Mouse (Mus musculus) urinary bladder, postnatal 36 days (tissue): ENCODE results near the gene Prox1.

Source experiments
- DNase-seq, 2 experiments: peaks; one replicate each; pipeline ENCODE4 v3.0.0; 2022; ENCODE audit warnings: low spot score in 2 of 2, mixed read lengths in 1 of 2

Prox1 gene

GRCm38 (mm10) chr1:190085703-190086102 is 84.8 kb downstream of the Prox1 start:
- no peak for DNase-seq

- DNase-seq = no peak
Observed at GRCm38 (mm10) chr1:190079643-190080275, 90.8 kb downstream of the Prox1 start.

- DNase-seq = no peak
Observed at GRCm38 (mm10) chr1:190076601-190077000, 93.9 kb downstream of the Prox1 start.
